Mouse (Mus musculus) adrenal gland, adult 2 months (tissue): ENCODE results near the gene Vmn1r198. TPM values are rescaled to one million over a fixed set of nuclear protein-coding genes. Genes with fewer than 3 reads are reported as not detected.
"Not testable (repeated sequence)": the region's sequence is repeated elsewhere in the genome, so short reads cannot be mapped to it uniquely, and the experiment has no call there.

Source experiments
- DNase-seq: peaks from one replicate; pipeline ENCODE4 v3.0.0; 2021
- long read RNA-seq: library from polyadenylated mRNA; stranded (forward); transcript quantifications from one replicate; pipeline ENCODE4 v2.0.0, GENCODE M21; 2021
- polyA plus RNA-seq: library from polyadenylated mRNA; depleted of rRNA; stranded (reverse); fragments of >200 nt; gene quantifications from 2 replicates; pipeline ENCODE4 v1.2.3, GENCODE M21; 2012; rRNA removed
- total RNA-seq, 2 experiments: library from RNA; stranded (reverse); gene quantifications; 2 replicates each; pipeline ENCODE4 v1.2.3; 2021

Vmn1r198 gene
- total RNA-seq (not detected), polyA plus RNA-seq (not detected in 2 replicates)
- long read RNA-seq: 0 reads

- no peak for DNase-seq
Measured at GRCm38 (mm10) chr13:22350064-22350463, at the start of gene Vmn1r198. TSS of gene Vmn1r198 (plus strand) at chr13:22350364.

- not testable (repeated sequence) for DNase-seq
Measured at GRCm38 (mm10) chr13:22308075-22308474, 42.1 kb upstream of the Vmn1r198 start.

GRCm38 (mm10) chr13:22315361-22315760 lies 34.8 kb upstream of the Vmn1r198 start:
- no peak for DNase-seq

GRCm38 (mm10) chr13:22317366-22317765 lies 32.8 kb upstream of the Vmn1r198 start:
- no peak for DNase-seq

- no peak for DNase-seq
Measured at GRCm38 (mm10) chr13:22320091-22320490, 30.1 kb upstream of the Vmn1r198 start.

- DNase-seq: no peak
Measured at GRCm38 (mm10) chr13:22324289-22324688, 25.9 kb upstream of the Vmn1r198 start, which contains the start of gene Vmn1r197. TSS of gene Vmn1r197 (plus strand) at chr13:22324589.

GRCm38 (mm10) chr13:22333269-22333668 lies 16.9 kb upstream of the Vmn1r198 start:
- DNase-seq: no peak

- no peak for DNase-seq
Measured at GRCm38 (mm10) chr13:22335565-22335964, 14.6 kb upstream of the Vmn1r198 start.

GRCm38 (mm10) chr13:22350813-22351212 lies 649 bp downstream of the Vmn1r198 start:
- no peak for DNase-seq

- DNase-seq: no peak
Measured at GRCm38 (mm10) chr13:22379518-22379917, 29.4 kb downstream of the Vmn1r198 start, which contains the start of gene Vmn1r199. TSS of gene Vmn1r199 (plus strand) at chr13:22379818.

- DNase-seq: not testable (repeated sequence)
Measured at GRCm38 (mm10) chr13:22381128-22381527, 31.0 kb downstream of the Vmn1r198 start.

- DNase-seq: no peak
Measured at GRCm38 (mm10) chr13:22383401-22383800, 33.2 kb downstream of the Vmn1r198 start.

GRCm38 (mm10) chr13:22387050-22387449 lies 36.9 kb downstream of the Vmn1r198 start:
- DNase-seq: no peak

- DNase-seq: no peak
Measured at GRCm38 (mm10) chr13:22390073-22390472, 39.9 kb downstream of the Vmn1r198 start, which contains the start of gene Vmn1r200. TSS of gene Vmn1r200 (plus strand) at chr13:22390373.

GRCm38 (mm10) chr13:22402978-22403377 lies 52.8 kb downstream of the Vmn1r198 start:
- DNase-seq: no peak

Other genes with a start within 250 kb of the Vmn1r198 start
- gene Vmn1r189, start 244.5 kb upstream of the Vmn1r198 start, total RNA-seq: not detected
- not detected in 2 replicates for gene Vmn1r189, start 244.5 kb upstream of the Vmn1r198 start, polyA plus RNA-seq
- not detected for gene Vmn1r191, start 166.4 kb upstream of the Vmn1r198 start, total RNA-seq
- gene Vmn1r191, start 166.4 kb upstream of the Vmn1r198 start, polyA plus RNA-seq: not detected in 2 replicates
- gene Vmn1r192, start 159.2 kb upstream of the Vmn1r198 start, total RNA-seq: not detected
- not detected in 2 replicates for gene Vmn1r192, start 159.2 kb upstream of the Vmn1r198 start, polyA plus RNA-seq
- gene Vmn1r193, start 127.2 kb upstream of the Vmn1r198 start, total RNA-seq: not detected
- not detected in 2 replicates for gene Vmn1r193, start 127.2 kb upstream of the Vmn1r198 start, polyA plus RNA-seq
- not detected for gene Vmn1r194, start 106.1 kb upstream of the Vmn1r198 start, total RNA-seq
- not detected in 2 replicates for gene Vmn1r194, start 106.1 kb upstream of the Vmn1r198 start, polyA plus RNA-seq
- not detected for gene Vmn1r195, start 79.8 kb upstream of the Vmn1r198 start, total RNA-seq
- not detected in 2 replicates for gene Vmn1r195, start 79.8 kb upstream of the Vmn1r198 start, polyA plus RNA-seq
- gene Vmn1r196, start 60.4 kb upstream of the Vmn1r198 start, total RNA-seq: not detected
- gene Vmn1r196, start 60.4 kb upstream of the Vmn1r198 start, polyA plus RNA-seq: not detected in 2 replicates
- gene Vmn1r197, start 25.8 kb upstream of the Vmn1r198 start, total RNA-seq: not detected
- gene Vmn1r197, start 25.8 kb upstream of the Vmn1r198 start, polyA plus RNA-seq: not detected in 2 replicates
- not detected for gene Vmn1r199, start 29.5 kb downstream of the Vmn1r198 start, total RNA-seq
- gene Vmn1r199, start 29.5 kb downstream of the Vmn1r198 start, polyA plus RNA-seq: not detected in 2 replicates
- not detected for gene Vmn1r200, start 40.0 kb downstream of the Vmn1r198 start, total RNA-seq
- gene Vmn1r200, start 40.0 kb downstream of the Vmn1r198 start, polyA plus RNA-seq: not detected in 2 replicates
- not detected for gene Vmn1r201, start 121.6 kb downstream of the Vmn1r198 start, total RNA-seq
- gene Vmn1r201, start 121.6 kb downstream of the Vmn1r198 start, polyA plus RNA-seq: not detected in 2 replicates
- not detected for gene Vmn1r202, start 155.0 kb downstream of the Vmn1r198 start, total RNA-seq
- not detected in 2 replicates for gene Vmn1r202, start 155.0 kb downstream of the Vmn1r198 start, polyA plus RNA-seq
- gene Vmn1r203, start 167.8 kb downstream of the Vmn1r198 start, total RNA-seq: not detected
- not detected in 2 replicates for gene Vmn1r203, start 167.8 kb downstream of the Vmn1r198 start, polyA plus RNA-seq
- not detected for gene Vmn1r204, start 202.8 kb downstream of the Vmn1r198 start, total RNA-seq
- not detected in 2 replicates for gene Vmn1r204, start 202.8 kb downstream of the Vmn1r198 start, polyA plus RNA-seq
- gene Vmn1r205, start 242.6 kb downstream of the Vmn1r198 start, total RNA-seq: not detected
- gene Vmn1r205, start 242.6 kb downstream of the Vmn1r198 start, polyA plus RNA-seq: not detected in 2 replicates